ENCODE assay signal across 8 mouse cellular contexts in the genomic region with DNA sequence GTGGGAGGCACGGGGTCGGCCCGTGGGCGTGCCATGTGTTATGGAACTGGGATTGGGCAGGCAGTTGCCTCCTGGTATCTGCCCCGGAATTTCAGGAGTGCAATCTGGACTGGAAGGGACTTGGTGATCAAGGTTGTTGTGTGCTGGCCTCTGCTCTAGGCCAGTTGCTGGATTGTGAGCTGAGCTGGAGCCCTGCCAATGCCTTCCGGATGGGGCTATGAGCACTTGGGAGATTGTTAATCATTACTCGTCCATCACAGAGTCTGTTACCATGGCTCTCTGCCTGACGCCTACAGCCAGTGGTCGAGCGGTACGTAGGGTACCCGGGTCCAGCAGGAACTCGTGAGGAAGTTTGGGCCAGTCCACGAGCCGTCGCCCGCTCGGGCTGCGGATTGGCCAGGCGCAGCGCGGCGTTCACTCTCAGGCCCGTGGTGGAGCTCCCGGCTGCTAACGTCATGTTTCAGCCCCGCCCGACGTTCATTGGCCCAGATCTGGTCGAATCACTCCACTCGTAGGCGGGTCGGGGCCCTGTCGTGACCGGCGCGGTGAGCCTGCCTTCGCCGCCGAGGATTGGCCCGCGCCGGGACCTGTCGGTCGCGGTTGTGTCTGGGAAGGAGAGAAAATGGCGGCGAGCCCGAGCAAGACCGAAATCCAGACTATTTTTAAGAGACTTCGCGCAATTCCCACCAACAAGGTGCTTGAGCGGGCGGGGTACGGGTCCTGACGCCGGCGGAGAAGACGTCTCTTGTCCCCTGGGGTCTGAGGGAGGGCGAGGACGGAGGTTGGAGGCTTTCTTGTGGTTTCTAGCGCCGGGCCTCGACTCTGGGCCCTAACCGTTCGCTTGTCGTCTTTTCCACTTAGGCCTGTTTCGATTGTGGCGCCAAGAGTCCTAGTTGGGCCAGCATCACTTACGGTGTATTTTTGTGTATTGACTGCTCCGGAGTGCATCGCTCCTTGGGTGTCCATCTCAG. TPM values are rescaled to one million over a fixed set of nuclear protein-coding genes. Genes with fewer than 3 reads are reported as not detected.
DNase-seq lines count a peak whose midpoint lies in the region; ATAC-seq and TF ChIP-seq lines count a peak whose summit lies in the region.

Gene Arfgap2, plus strand, starts transcription at position 264 of the 971 bp plus-strand sequence.

- peak within 1 kb of the TSS; percentile 87 for H3K27ac ChIP-seq in forebrain, embryonic 16.5 days (ENCODE audit: low read length)
- H3K27ac ChIP-seq in layer of hippocampus, adult 2 months = peak within 1 kb of the TSS; percentile 97
- H3K27ac ChIP-seq in lung, embryonic 14.5 days (ENCODE audit: low read depth) = peak within 1 kb of the TSS; percentile 94
- peak within 1 kb of the TSS; percentile 68 for H3K27ac ChIP-seq in olfactory bulb, adult 2 months (ENCODE audit: insufficient read depth, low read depth, low read length)
- H3K27ac ChIP-seq in thymus, adult 2 months (ENCODE audit: control insufficient read depth, insufficient read depth, low read length) = peak within 1 kb of the TSS; percentile 63

- H3K36me3 ChIP-seq in G1E (replicated peaks) = peaks cover 40% of the 10 kb centered on the region
- peaks cover 27% of the 10 kb centered on the region for H3K36me3 ChIP-seq in forebrain, embryonic 16.5 days (ENCODE audit: control insufficient read depth, insufficient read depth)
- H3K36me3 ChIP-seq in lung, embryonic 14.5 days (ENCODE audit: insufficient read depth) = peaks cover 78% of the 10 kb centered on the region
- peaks cover 25% of the 10 kb centered on the region for H3K36me3 ChIP-seq in thymus, adult 2 months (ENCODE audit: control insufficient read depth, insufficient read depth, low read length)

- H3K4me1 ChIP-seq in G1E (ENCODE audit: insufficient read depth, low read depth, low read length) = peaks cover 54% of the 10 kb centered on the region
- peaks cover 16% of the 10 kb centered on the region for H3K4me1 ChIP-seq in forebrain, embryonic 16.5 days (replicated peaks; ENCODE audit: control insufficient read depth, insufficient read depth, low read length)
- H3K4me1 ChIP-seq in lung, embryonic 14.5 days (ENCODE audit: insufficient read depth) = peaks cover 9% of the 10 kb centered on the region
- peaks cover 15% of the 10 kb centered on the region for H3K4me1 ChIP-seq in olfactory bulb, adult 2 months (ENCODE audit: control insufficient read depth, insufficient read depth, low read length)
- peaks cover 14% of the 10 kb centered on the region for H3K4me1 ChIP-seq in thymus, adult 2 months (replicated peaks; ENCODE audit: control insufficient read depth, insufficient read depth, low read length)

- no peak for TF ChIP-seq POLR2A in olfactory bulb, adult 2 months (IDR thresholded peaks at IDR 0.05; ENCODE audit: insufficient read depth, low read depth, low read length)
- peak; percentile 88 for TF ChIP-seq POLR2A in thymus, adult 2 months (IDR thresholded peaks at IDR 0.05; ENCODE audit: control insufficient read depth, extremely low read depth, insufficient read depth, low read length, poor library complexity)

- 1% methylated on average over 72 of the region's 72 CpGs for WGBS in forebrain, embryonic 16.5 days
- under 1% methylated on average over 72 of the region's 72 CpGs for WGBS in lung, embryonic 14.5 days
- under 1% methylated on average over 72 of the region's 72 CpGs for WGBS in olfactory bulb, adult 2 months
- 3% methylated on average over 72 of the region's 72 CpGs for WGBS in thymus, adult 2 months

- H3K27me3 ChIP-seq in G1E (ENCODE audit: insufficient read depth, low read length) = peaks cover 23% of the 10 kb centered on the region
- H3K27me3 ChIP-seq in forebrain, embryonic 16.5 days (replicated peaks; ENCODE audit: control insufficient read depth, insufficient read depth, low read length) = no peaks in the 10 kb centered on the region
- H3K27me3 ChIP-seq in lung, embryonic 14.5 days (ENCODE audit: insufficient read depth, low read length) = no peaks in the 10 kb centered on the region
- H3K27me3 ChIP-seq in thymus, adult 2 months (ENCODE audit: control insufficient read depth, insufficient read depth, low read length) = no peaks in the 10 kb centered on the region; the same call in 1 of the 2 replicates

- H3K9me3 ChIP-seq in G1E (replicated peaks) = no peaks in the 10 kb centered on the region
- H3K9me3 ChIP-seq in forebrain, embryonic 16.5 days (ENCODE audit: control insufficient read depth, low read length) = no peaks in the 10 kb centered on the region
- no peaks in the 10 kb centered on the region for H3K9me3 ChIP-seq in lung, embryonic 14.5 days (ENCODE audit: low read depth, low read length)

- no peak for TF ChIP-seq CTCF in G1E (IDR thresholded peaks at IDR 0.05; ENCODE audit: low read depth, low read length)
- TF ChIP-seq CTCF in layer of hippocampus, adult 2 months (conservative IDR thresholded peaks at IDR 0.05) = no peak
- TF ChIP-seq CTCF in lung, embryonic 14.5 days (IDR thresholded peaks at IDR 0.05; ENCODE audit: low read depth) = no peak
- no peak for TF ChIP-seq CTCF in olfactory bulb, adult 2 months (IDR thresholded peaks at IDR 0.05; ENCODE audit: insufficient read depth, low read depth, low read length)
- peak; percentile 78 for TF ChIP-seq CTCF in thymus, adult 2 months (IDR thresholded peaks at IDR 0.05; ENCODE audit: borderline replicate concordance, control insufficient read depth, extremely low read depth, insufficient read depth, low read length, poor library complexity)

- peak; percentile 97 for ATAC-seq in G1E (ENCODE audit: extremely low read depth, insufficient number of reproducible peaks, low FRiP score, poor library complexity, severe bottlenecking)
- peak; percentile 99 for ATAC-seq in forebrain, embryonic 16.5 days
- peak; percentile 99 for ATAC-seq in lung, embryonic 14.5 days (ENCODE audit: insufficient read depth)

- peak; percentile 100 for DNase-seq in G1E (ENCODE audit: low spot score)
- peak; percentile 98 to 99 for DNase-seq in cerebellum, adult 18-20 months
- peak; percentile 95 to 96 for DNase-seq in heart, postnatal 36 days
- DNase-seq in layer of hippocampus, adult 2 months (ENCODE audit: low spot score in 2 of 2) = peak; percentile 97 to 98
- peak; percentile 99 for DNase-seq in lung, embryonic 14.5 days
- peak; percentile 93 for DNase-seq in thymus, adult 2 months

- H3K9ac ChIP-seq in forebrain, embryonic 16.5 days (replicated peaks; ENCODE audit: low read depth, low read length) = peak within 1 kb of the TSS; percentile 87
- peak within 1 kb of the TSS; percentile 95 for H3K9ac ChIP-seq in lung, embryonic 14.5 days

- peak within 1 kb of the TSS; percentile 81 for H3K4me3 ChIP-seq in G1E (ENCODE audit: low read depth, low read length)
- peak within 1 kb of the TSS; percentile 77 for H3K4me3 ChIP-seq in forebrain, embryonic 16.5 days (replicated peaks; ENCODE audit: low read length)
- H3K4me3 ChIP-seq in layer of hippocampus, adult 2 months = peak within 1 kb of the TSS; percentile 62
- H3K4me3 ChIP-seq in lung, embryonic 14.5 days (ENCODE audit: low read depth, low read length) = peak within 1 kb of the TSS; percentile 80
- peak within 1 kb of the TSS; percentile 71 for H3K4me3 ChIP-seq in olfactory bulb, adult 2 months (ENCODE audit: insufficient read depth, low read depth, low read length)
- H3K4me3 ChIP-seq in thymus, adult 2 months (ENCODE audit: control insufficient read depth, insufficient read depth, low read length) = peak within 1 kb of the TSS; percentile 92

- H3K4me2 ChIP-seq in forebrain, embryonic 16.5 days (ENCODE audit: low read length) = peak within 1 kb of the TSS; percentile 91
- peak within 1 kb of the TSS; percentile 87 for H3K4me2 ChIP-seq in lung, embryonic 14.5 days

- intact Hi-C loops in heart, postnatal 36 days (cut with DNase I) = loop anchor here (2.0 to 5.0 kb wide), 2 partner anchors 28 to 73 kb away; partner anchors contain the start of gene Ddb2

RNA-seq across cellular contexts. Expression of gene Arfgap2, which starts in this region (rescaled TPM):
- total RNA-seq in G1E (2014; fragmentation: Nextera tagmentation) (48.5 and 52.4 TPM in 2 replicates), G1E (2017) (53.0 and 54.9 TPM in 2 replicates)
- 42.1 and 44.2 TPM in 2 replicates for polyA plus RNA-seq in G1E (2012)
- polyA plus RNA-seq in forebrain, embryonic 16.5 days (2015; fragmentation: Nextera tagmentation; extraction: Ambion mirVana) = 77.5 and 77.7 TPM in 2 replicates
- 10 to 100 TPM; 57.1 to 60.9 TPM for total RNA-seq in heart, postnatal 36 days (2021)
- 10 to 100 TPM; 75.6 to 81.3 TPM for total RNA-seq in layer of hippocampus, adult 2 months (2021)
- 81.1 and 81.2 TPM in 2 replicates for polyA plus RNA-seq in lung, embryonic 14.5 days (2014; fragmentation: Nextera tagmentation; extraction: Ambion mirVana)
- not detected in 2 replicates for polyA plus RNA-seq in olfactory bulb, adult 2 months (2012; ENCODE audit: insufficient read depth, insufficient read length, low replicate concordance, missing spikeins)
- 77.6 and 93.9 TPM in 2 replicates for polyA plus RNA-seq in thymus, adult 2 months (2012; rRNA removed)

Comparison
In these comparisons a context has a peak if more than half of its experiments do, and no peak if none do; other contexts are left out.
1. Peak in every context shown above with its lines: DNase-seq, ATAC-seq, H3K4me3 ChIP-seq and H3K27ac ChIP-seq.